Comparison of ENCODE assay signal across 16 mouse cellular contexts in genomic region chr12:4501916-4502315, GRCm38 (mm10). TPM values are rescaled to one million over a fixed set of nuclear protein-coding genes. Genes with fewer than 3 reads are reported as not detected.
A peak's percentile ranks its signal among the peaks of the same experiment; 100 is the strongest.
DNase-seq lines count a peak whose midpoint lies in the region; ATAC-seq and TF ChIP-seq lines count a peak whose summit lies in the region.
"Had no signal": no experiment of that assay in that cellular context is flagged by ENCODE, and none has a peak within 500 bp of the region (broad histone marks: within the 10 kb centered on the region; RNA-seq: fewer than 3 reads in every experiment).

No protein-coding gene starts in this region.

- peaks cover 21 to 25% of the 10 kb centered on the region in 2 experiments for H3K4me1 ChIP-seq in MEL (ENCODE audit: control insufficient read depth in 1 of 2, insufficient read depth in 2 of 2, low read length in 2 of 2)
- H3K4me1 ChIP-seq in liver, embryonic 14.5 days (replicated peaks; ENCODE audit: control insufficient read depth in 2 of 2, insufficient read depth in 2 of 2, low read length in 1 of 2) = peaks cover 4 to 7% of the 10 kb centered on the region in 2 experiments; a peak in 3 of 4 replicates
- no peaks in the 10 kb centered on the region for H3K4me1 ChIP-seq in intestine, embryonic 16.5 days (ENCODE audit: control insufficient read depth, insufficient read depth, low read length)
- H3K4me1 ChIP-seq: limb, embryonic 13.5 days had no signal

- DNase-seq in 416B (ENCODE audit: low read depth) (peak; percentile 54), MEL (ENCODE audit: low read depth, low spot score) (peak; percentile 92)
- DNase-seq in layer of hippocampus, adult 8-10 months (ENCODE audit: low spot score in 2 of 2) = peak; percentile 68 to 78
- peak; percentile 49 to 52 (median 51) for DNase-seq in liver, embryonic 14.5 days (ENCODE audit: low read depth in 3 of 3, low spot score in 3 of 3)
- no peak for DNase-seq in lung, postnatal 10 days
- DNase-seq in lung, adult 18-20 months = no peak
- no peak for DNase-seq in T-cell, adult 2 months (ENCODE audit: low spot score)
- DNase-seq: cerebellum, adult 2 months; gastrocnemius, postnatal 36 days; heart, postnatal 10 days; kidney, adult 2 months; midbrain, embryonic 14.5 days; thymus, postnatal 25 days had no signal

- TF ChIP-seq POLR2A in MEL (IDR thresholded peaks at IDR 0.05; ENCODE audit: control insufficient read depth in 1 of 2, insufficient read depth in 1 of 2, low read depth in 1 of 2, low read length in 2 of 2, poor library complexity in 1 of 2) = no peak

- no peaks in the 10 kb centered on the region for H3K79me2 ChIP-seq in MEL (ENCODE audit: control insufficient read depth, insufficient read depth, low read length, poor library complexity)

- no peaks in the 10 kb centered on the region for H3K27me3 ChIP-seq in MEL (ENCODE audit: control insufficient read depth in 1 of 2, insufficient read depth in 2 of 2, low read length in 2 of 2)
- H3K27me3 ChIP-seq in liver, embryonic 14.5 days (ENCODE audit: control insufficient read depth, insufficient read depth, low read length) = no peaks in the 10 kb centered on the region
- H3K27me3 ChIP-seq in intestine, embryonic 16.5 days (replicated peaks; ENCODE audit: control insufficient read depth, insufficient read depth, low read length) = no peaks in the 10 kb centered on the region
- H3K27me3 ChIP-seq: limb, embryonic 13.5 days; neural tube, embryonic 15.5 days had no signal

- peak overlapping the region; percentile 65 for H3K27ac ChIP-seq in MEL (ENCODE audit: control insufficient read depth, low read depth, low read length)
- no peak overlapping the region for H3K27ac ChIP-seq in liver, embryonic 14.5 days
- no peak overlapping the region for H3K27ac ChIP-seq in intestine, embryonic 16.5 days (ENCODE audit: low read length)
- H3K27ac ChIP-seq: limb, embryonic 13.5 days; neural tube, embryonic 15.5 days had no signal

- peak; percentile 75 for ATAC-seq in liver, embryonic 14.5 days (ENCODE audit: insufficient read depth)
- no peak for ATAC-seq in intestine, embryonic 16.5 days

- no peaks in the 10 kb centered on the region for H3K9me3 ChIP-seq in MEL (replicated peaks; ENCODE audit: insufficient read depth, low read length)
- H3K9me3 ChIP-seq in liver, embryonic 14.5 days (ENCODE audit: control insufficient read depth, low read length) = no peaks in the 10 kb centered on the region
- H3K9me3 ChIP-seq in intestine, embryonic 16.5 days (ENCODE audit: control insufficient read depth, low read length) = no peaks in the 10 kb centered on the region
- H3K9me3 ChIP-seq: limb, embryonic 13.5 days; neural tube, embryonic 15.5 days had no signal

- TF ChIP-seq EP300 in MEL (IDR thresholded peaks at IDR 0.05; ENCODE audit: low read depth in 1 of 2, low read length in 2 of 2) = peak; percentile 100
- peak; percentile 97 for TF ChIP-seq EP300 in liver, embryonic 14.5 days (IDR thresholded peaks at IDR 0.05; ENCODE audit: low read depth)

- H3K9ac ChIP-seq in MEL (ENCODE audit: control insufficient read depth, low read depth, low read length, poor library complexity, severe bottlenecking) = no peak overlapping the region
- no peak overlapping the region for H3K9ac ChIP-seq in liver, embryonic 14.5 days (replicated peaks)
- no peak overlapping the region for H3K9ac ChIP-seq in intestine, embryonic 16.5 days (ENCODE audit: low read depth, low read length)
- H3K9ac ChIP-seq: limb, embryonic 13.5 days; neural tube, embryonic 15.5 days had no signal

- peaks cover 0 to 41% of the 10 kb centered on the region in 2 experiments; a peak in 2 of 4 replicates for H3K36me3 ChIP-seq in MEL (ENCODE audit: control insufficient read depth in 1 of 2, insufficient read depth in 2 of 2, low read length in 2 of 2)
- H3K36me3 ChIP-seq in liver, embryonic 14.5 days (replicated peaks; ENCODE audit: control insufficient read depth, insufficient read depth, low read depth) = no peaks in the 10 kb centered on the region
- no peaks in the 10 kb centered on the region for H3K36me3 ChIP-seq in intestine, embryonic 16.5 days (ENCODE audit: control insufficient read depth, insufficient read depth, low read length)
- H3K36me3 ChIP-seq: limb, embryonic 13.5 days; neural tube, embryonic 15.5 days had no signal

- H3K4me2 ChIP-seq in liver, embryonic 14.5 days (ENCODE audit: low read depth) = no peak overlapping the region; the same call in 1 of the 2 replicates
- no peak overlapping the region for H3K4me2 ChIP-seq in intestine, embryonic 16.5 days (ENCODE audit: low read depth, low read length)
- H3K4me2 ChIP-seq: limb, embryonic 13.5 days; neural tube, embryonic 15.5 days had no signal

- no peak; the same call in 1 of the 2 replicates for TF ChIP-seq RAD21 in MEL (IDR thresholded peaks at IDR 0.05; ENCODE audit: low read depth, low read length)

- H3K4me3 ChIP-seq in MEL (ENCODE audit: control insufficient read depth in 1 of 2, insufficient read depth in 1 of 2, low read depth in 2 of 2, low read length in 2 of 2) = no peak overlapping the region
- H3K4me3 ChIP-seq in liver, embryonic 14.5 days (ENCODE audit: insufficient read depth in 1 of 2, low read depth in 2 of 2, low read length in 2 of 2) = no peak overlapping the region
- H3K4me3 ChIP-seq in intestine, embryonic 16.5 days (ENCODE audit: low read length) = no peak overlapping the region
- H3K4me3 ChIP-seq: limb, embryonic 13.5 days; neural tube, embryonic 15.5 days had no signal

- no peak for TF ChIP-seq CTCF in MEL (IDR thresholded peaks at IDR 0.05 in 2 of 3, conservative IDR thresholded peaks at IDR 0.05 in 1 of 3; ENCODE audit: control insufficient read depth in 1 of 3, insufficient read depth in 1 of 3, low read depth in 2 of 3, low read length in 3 of 3, poor library complexity in 1 of 3, severe bottlenecking in 1 of 3)
- TF ChIP-seq CTCF in liver, embryonic 14.5 days (IDR thresholded peaks at IDR 0.05; ENCODE audit: low read depth) = no peak

- WGBS in liver, embryonic 14.5 days (ENCODE audit: insufficient replicate concordance) = 4% methylated on average over 3 of the region's 3 CpGs
- WGBS in intestine, embryonic 16.5 days = 39% methylated on average over 3 of the region's 3 CpGs

TF ChIP-seq in MEL, 35 proteins besides CTCF, POLR2A, EP300 and RAD21:
- TF ChIP-seq GATA1 (IDR thresholded peaks at IDR 0.05; ENCODE audit: low read depth, low read length) = peak; percentile 99
- TF ChIP-seq CHD1 (IDR thresholded peaks at IDR 0.05; ENCODE audit: low read depth, low read length) = no peak
- TF ChIP-seq TBP (IDR thresholded peaks at IDR 0.05; ENCODE audit: low read depth, low read length) = no peak
- TF ChIP-seq MEF2A (IDR thresholded peaks at IDR 0.05; ENCODE audit: extremely low read depth, insufficient replicate concordance, low read depth, low read length, poor library complexity, severe bottlenecking) = peak; percentile 64; the same call in 1 of the 2 replicates
- no peak for TF ChIP-seq GABPA (IDR thresholded peaks at IDR 0.05; ENCODE audit: low read depth, low read length)
- no peak for TF ChIP-seq USF2 (IDR thresholded peaks at IDR 0.05; ENCODE audit: borderline replicate concordance in 1 of 2, insufficient read depth in 1 of 2, low read depth in 1 of 2, low read length in 2 of 2)
- peak; percentile 96 for TF ChIP-seq MYB (IDR thresholded peaks at IDR 0.05; ENCODE audit: low read depth, low read length)
- peak; percentile 43; the same call in 1 of the 2 replicates for TF ChIP-seq MXI1 (IDR thresholded peaks at IDR 0.05; ENCODE audit: low read depth, low read length)
- TF ChIP-seq ETS1 (IDR thresholded peaks at IDR 0.05; ENCODE audit: low read depth, low read length) = peak; percentile 96
- TF ChIP-seq CHD2 (IDR thresholded peaks at IDR 0.05; ENCODE audit: low read length) = peak; percentile 59; the same call in 1 of the 2 replicates
- peak; percentile 55; the same call in 1 of the 2 replicates for TF ChIP-seq MAZ (IDR thresholded peaks at IDR 0.05; ENCODE audit: low read depth, low read length)
- TF ChIP-seq TCF12 (IDR thresholded peaks at IDR 0.05; ENCODE audit: low read depth, low read length) = peak; percentile 100
- peak; percentile 93 for TF ChIP-seq TAL1 (IDR thresholded peaks at IDR 0.05; ENCODE audit: low read length)
- peak; percentile 57; the same call in 1 of the 2 replicates for TF ChIP-seq ELF1 (IDR thresholded peaks at IDR 0.05; ENCODE audit: low read depth, low read length)
- TF ChIP-seq ZNF384 (IDR thresholded peaks at IDR 0.05; ENCODE audit: low read depth, low read length) = peak; percentile 97
- TF ChIP-seq SIN3A (IDR thresholded peaks at IDR 0.05; ENCODE audit: low read length) = peak; percentile 81
- TF ChIP-seq BHLHE40 (IDR thresholded peaks at IDR 0.05; ENCODE audit: borderline replicate concordance, low read depth, low read length) = peak; percentile 74; the same call in 1 of the 2 replicates
- peak; percentile 46; the same call in 1 of the 2 replicates for TF ChIP-seq ZMIZ1 (IDR thresholded peaks at IDR 0.05; ENCODE audit: low read depth, low read length)
- TF ChIP-seq NRF1 (IDR thresholded peaks at IDR 0.05; ENCODE audit: insufficient read depth, low read depth, low read length, poor library complexity, severe bottlenecking) = no peak
- TF ChIP-seq KAT2A (conservative IDR thresholded peaks at IDR 0.05; ENCODE audit: low read depth, low read length) = no peak
- no peak for TF ChIP-seq E2F4 (IDR thresholded peaks at IDR 0.05; ENCODE audit: borderline replicate concordance, low read depth, low read length)
- TF ChIP-seq MAFK (IDR thresholded peaks at IDR 0.05; ENCODE audit: borderline replicate concordance, low read depth, low read length) = peak; percentile 85
- TF ChIP-seq RCOR1 (IDR thresholded peaks at IDR 0.05; ENCODE audit: low read depth, low read length) = peak; percentile 100

RNA-seq across cellular contexts. Expression of gene Ncoa1, which starts 24.9 kb away (rescaled TPM):
- total RNA-seq in MEL (2012; rRNA removed) = 45.0 and 48.4 TPM in 2 replicates
- 10 to 100 TPM; 36.0 to 65.0 TPM for polyA plus RNA-seq in MEL (2012; ENCODE audit: insufficient read depth in 1 of 2, insufficient read length in 2 of 2, low read depth in 1 of 2, low replicate concordance in 2 of 2, missing spikeins in 1 of 2)
- 100 to 1,000 TPM; 116 to 149 (median 137) TPM for total RNA-seq in layer of hippocampus, adult 8-10 months (2022)
- 1.7 and 2.0 TPM in 2 replicates for polyA plus RNA-seq in liver, embryonic 14.5 days (2012; rRNA removed)
- polyA plus RNA-seq in liver, embryonic 14.5 days (2014; fragmentation: Nextera tagmentation; extraction: Ambion mirVana) = 1.1 and 1.7 TPM in 2 replicates
- 4.7 and 4.9 TPM in 2 replicates for polyA plus RNA-seq in intestine, embryonic 16.5 days (2015; fragmentation: Nextera tagmentation; extraction: Ambion mirVana)

Comparison
In these comparisons a context has a peak if more than half of its experiments do, and no peak if none do; other contexts are left out.
1. DNase-seq: peak in 416B (single experiment), MEL (single experiment), layer of hippocampus, adult 8-10 months (2 of 2) and liver, embryonic 14.5 days (3 of 3); none in lung, postnatal 10 days (single experiment), lung, adult 18-20 months (0 of 2) and T-cell, adult 2 months (single experiment).